Mouse (Mus musculus) E14TG2a.4 (cell line): ENCODE measurements around the gene Rnf215.

ENCODE experiments used
- CTCF ChIP-seq: conservative IDR thresholded peaks from 2 replicates; pipeline ENCODE4 v1.5.1; 2014; ENCODE audit warnings: low read length
- NANOG ChIP-seq: IDR thresholded peaks from 2 replicates; pipeline ENCODE4 v1.6.1; 2014; ENCODE audit warnings: borderline replicate concordance, low read length, mixed read lengths

DNA sequence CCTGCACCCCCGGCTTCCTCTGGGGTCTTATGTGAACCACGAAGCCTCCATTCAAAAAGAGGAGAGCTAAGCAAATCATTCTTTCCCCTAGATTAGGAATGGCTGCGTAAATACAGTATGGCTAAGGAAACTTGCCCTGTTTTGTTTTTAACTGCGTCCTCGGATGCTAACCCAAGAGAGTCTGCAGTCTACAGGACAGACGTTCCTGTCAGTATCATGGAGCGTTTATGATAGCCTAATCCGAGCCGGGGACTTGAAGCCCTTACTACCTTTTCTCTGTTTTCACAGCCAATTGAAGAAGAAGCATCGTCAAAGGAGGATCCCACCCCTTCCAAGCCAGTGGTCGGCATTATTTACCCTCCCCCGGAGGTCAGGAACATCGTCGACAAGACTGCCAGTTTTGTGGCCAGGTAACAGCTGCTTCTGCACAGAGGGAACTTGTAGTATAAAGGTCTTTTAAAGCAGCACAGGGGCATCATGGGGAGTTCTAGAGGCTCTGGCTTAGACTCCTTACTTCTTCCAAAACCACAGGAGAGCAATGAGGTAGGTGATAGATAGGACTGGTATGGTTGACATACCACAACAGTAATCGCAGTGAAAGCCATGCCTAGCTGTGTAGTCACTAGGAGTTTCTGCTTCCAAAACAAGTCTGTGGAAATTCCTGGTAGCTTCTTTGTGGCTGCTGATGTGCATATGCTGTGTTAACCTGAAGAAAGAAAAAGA lies 25.9 kb downstream of the Rnf215 start:
- TF ChIP-seq CTCF: no peak
- TF ChIP-seq NANOG: no peak
